Mouse (Mus musculus) kidney, adult 8-10 months (tissue): ENCODE results near the gene Ppp1r9a.
A peak's percentile ranks its signal among the peaks of the same experiment; 100 is the strongest.

ENCODE experiments used
- DNase-seq, 2 experiments: peaks; one replicate each; pipeline ENCODE4 v3.0.0; 2022

Gene Ppp1r9a

GRCm38 (mm10) chr6:5008603-5009002 is 105.9 kb downstream of the Ppp1r9a start:
- no peak for DNase-seq

GRCm38 (mm10) chr6:5010553-5011416 is 108.1 kb downstream of the Ppp1r9a start:
- DNase-seq, result no peak

- DNase-seq, result no peak
Observed at GRCm38 (mm10) chr6:5012794-5013193, 110.1 kb downstream of the Ppp1r9a start.

GRCm38 (mm10) chr6:5014567-5014966 is 111.8 kb downstream of the Ppp1r9a start:
- DNase-seq, result no peak

- DNase-seq, result no peak
Observed at GRCm38 (mm10) chr6:5015173-5015572, 112.5 kb downstream of the Ppp1r9a start.

GRCm38 (mm10) chr6:5017945-5018511 is 115.3 kb downstream of the Ppp1r9a start:
- no peak for DNase-seq

- DNase-seq, result peak in 1 of 2 experiments; percentile 31
Observed at GRCm38 (mm10) chr6:5019208-5019607, 116.5 kb downstream of the Ppp1r9a start.

- DNase-seq, result no peak
Observed at GRCm38 (mm10) chr6:5019969-5020368, 117.3 kb downstream of the Ppp1r9a start.

- no peak for DNase-seq
Observed at GRCm38 (mm10) chr6:5020510-5020909, 117.8 kb downstream of the Ppp1r9a start.

- DNase-seq, result no peak
Observed at GRCm38 (mm10) chr6:5022677-5023076, 120.0 kb downstream of the Ppp1r9a start.

- DNase-seq, result no peak
Observed at GRCm38 (mm10) chr6:5024893-5025292, 122.2 kb downstream of the Ppp1r9a start.

- DNase-seq, result no peak
Observed at GRCm38 (mm10) chr6:5026772-5027171, 124.1 kb downstream of the Ppp1r9a start.

GRCm38 (mm10) chr6:5027213-5027612 is 124.5 kb downstream of the Ppp1r9a start:
- DNase-seq, result no peak

GRCm38 (mm10) chr6:5027801-5028200 is 125.1 kb downstream of the Ppp1r9a start:
- no peak for DNase-seq

- DNase-seq, result no peak
Observed at GRCm38 (mm10) chr6:5029205-5029927, 126.6 kb downstream of the Ppp1r9a start.

GRCm38 (mm10) chr6:5029956-5030355 is 127.2 kb downstream of the Ppp1r9a start:
- DNase-seq, result no peak

GRCm38 (mm10) chr6:5032986-5033633 is 130.4 kb downstream of the Ppp1r9a start:
- DNase-seq, result no peak

- no peak for DNase-seq
Observed at GRCm38 (mm10) chr6:5037225-5037624, 134.5 kb downstream of the Ppp1r9a start.

GRCm38 (mm10) chr6:5038140-5038749 is 135.5 kb downstream of the Ppp1r9a start:
- DNase-seq, result no peak

GRCm38 (mm10) chr6:5039316-5039715 is 136.6 kb downstream of the Ppp1r9a start:
- DNase-seq, result no peak

- DNase-seq, result no peak
Observed at GRCm38 (mm10) chr6:5045854-5046253, 143.1 kb downstream of the Ppp1r9a start.

- no peak for DNase-seq
Observed at GRCm38 (mm10) chr6:5048025-5048424, 145.3 kb downstream of the Ppp1r9a start.

- no peak for DNase-seq
Observed at GRCm38 (mm10) chr6:5052309-5052708, 149.6 kb downstream of the Ppp1r9a start.
